Mouse (Mus musculus): Measurements from ENCODE around the gene 9130023H24Rik.

9130023H24Rik gene

GRCm38 (mm10) chr7:128204179-128204578 lies 33.7 kb downstream of the 9130023H24Rik start:
- in situ Hi-C loops (cut with MboI; ENCODE audit: low sequenced_read_pairs), result loop anchor here (10.0 kb wide), 2 partner anchors 99 to 199 kb away; partner anchors contain the start of gene Trim72

GRCm38 (mm10) chr7:128203071-128203470 lies 34.8 kb downstream of the 9130023H24Rik start:
- in situ Hi-C loops (cut with MboI; ENCODE audit: low sequenced_read_pairs), result loop anchor here (10.0 kb wide), 2 partner anchors 98 to 198 kb away; partner anchors contain the start of gene Trim72

DNA sequence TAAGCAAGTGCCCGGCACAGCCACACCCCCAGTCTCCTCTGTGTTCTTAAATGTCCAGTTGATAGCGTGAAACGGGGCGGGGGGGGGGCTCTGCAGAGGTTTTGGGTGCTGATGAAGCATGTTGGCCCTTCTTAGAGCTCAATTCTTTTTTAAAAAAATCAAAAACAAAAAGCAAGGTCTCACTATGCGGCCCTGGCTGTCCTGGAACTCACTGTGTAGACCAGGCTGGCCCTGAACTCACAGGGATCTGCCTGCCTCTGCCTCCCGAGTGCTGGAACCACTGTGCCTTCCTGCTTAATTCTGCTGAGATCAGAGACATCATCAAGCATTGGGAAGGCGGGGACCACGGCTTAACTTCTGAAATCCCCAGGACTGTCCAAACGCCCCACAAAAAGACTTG lies 36.2 kb downstream of the 9130023H24Rik start:
- in situ Hi-C loops (cut with MboI; ENCODE audit: low sequenced_read_pairs), result loop anchor here (10.0 kb wide), 2 partner anchors 97 to 197 kb away; partner anchors contain the start of gene Trim72

Measured in CH12F3 (cell line).